Mouse (Mus musculus): Measurements from ENCODE around the gene Nr1i2.
"Not testable (repeated sequence)": the region's sequence is repeated elsewhere in the genome, so short reads cannot be mapped to it uniquely, and the experiment has no call there.

Nr1i2 gene

DNA sequence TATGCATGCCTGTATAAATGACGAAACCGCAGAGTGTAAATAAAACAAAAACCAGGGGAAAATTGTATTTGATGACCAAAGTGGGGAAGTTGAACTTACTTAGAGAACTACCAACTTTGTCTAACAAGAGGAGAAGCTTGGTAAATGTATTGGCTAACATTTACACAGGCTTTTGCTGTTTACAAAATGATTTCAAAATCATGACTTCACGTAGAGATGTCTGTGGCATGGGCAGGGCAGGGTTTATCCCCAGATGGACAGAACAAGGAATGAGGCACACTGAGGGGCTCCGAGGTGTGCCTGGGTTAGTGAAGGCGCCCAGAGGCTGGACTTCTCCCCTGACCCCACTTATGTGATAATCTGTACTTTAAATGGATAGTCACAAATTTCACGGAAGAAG lies 7.3 kb downstream of the Nr1i2 start:
- no peak for DNase-seq (ENCODE audit: low read depth, low spot score)

DNA sequence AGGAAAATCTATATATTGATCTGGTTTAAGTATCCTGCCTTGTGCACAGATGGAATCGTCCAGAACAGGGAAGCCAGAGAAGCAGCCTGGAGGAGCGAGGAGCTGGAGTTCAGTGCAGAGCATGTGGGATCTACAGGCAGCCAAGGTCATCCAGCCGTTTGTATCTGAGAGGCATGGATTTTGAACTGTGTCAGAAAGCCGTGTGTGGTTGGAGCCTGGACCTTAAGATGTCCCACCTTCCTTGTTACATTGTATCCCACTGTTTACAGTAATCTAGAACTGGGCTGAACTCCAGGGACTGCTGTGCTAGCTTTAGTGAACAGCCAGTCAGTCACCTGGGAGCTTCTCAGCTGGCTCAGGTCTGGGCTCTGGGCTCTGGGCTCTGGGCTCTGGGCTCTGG lies 8.1 kb downstream of the Nr1i2 start:
- no peak for DNase-seq (ENCODE audit: low read depth, low spot score)

DNA sequence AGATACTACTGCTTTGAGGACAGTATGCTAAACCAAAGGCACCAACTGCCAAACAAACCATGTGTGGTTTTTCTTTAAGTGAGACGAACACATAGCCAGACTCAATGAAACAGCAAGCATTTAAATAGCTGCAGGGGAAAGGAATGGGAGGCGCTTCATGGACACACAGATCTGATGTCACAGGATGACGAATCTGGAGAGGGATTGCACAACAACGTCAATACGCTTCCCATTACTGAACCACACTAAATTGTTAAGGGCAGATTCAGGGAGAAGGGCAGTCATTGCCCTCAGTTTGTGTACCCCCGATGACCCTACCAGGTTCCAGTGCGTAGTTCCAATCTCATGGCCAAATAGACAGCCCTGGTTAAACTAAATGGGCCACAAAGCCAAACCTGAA lies 8.8 kb downstream of the Nr1i2 start:
- no peak for DNase-seq (ENCODE audit: low read depth, low spot score)

DNA sequence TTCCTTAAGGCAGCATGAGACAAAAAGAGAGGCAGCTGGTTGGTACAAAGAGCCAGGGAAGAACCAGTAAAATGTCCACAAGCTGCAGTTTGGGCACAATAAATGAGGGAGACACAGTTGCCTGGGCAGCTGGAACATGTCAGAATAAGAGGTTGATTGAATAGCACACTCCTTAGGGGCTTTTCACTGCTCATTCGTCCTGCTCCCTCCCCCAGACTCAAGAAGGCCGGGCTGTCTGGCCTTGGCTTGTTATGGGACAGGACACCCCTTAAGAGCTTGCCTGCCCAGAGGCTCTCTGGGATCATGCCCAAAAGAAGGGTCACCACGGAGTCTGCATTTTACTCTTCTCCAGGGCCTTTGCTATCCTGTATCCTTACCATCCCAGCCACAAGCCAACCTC lies 11.3 kb downstream of the Nr1i2 start:
- no peak for DNase-seq (ENCODE audit: low read depth, low spot score)

DNA sequence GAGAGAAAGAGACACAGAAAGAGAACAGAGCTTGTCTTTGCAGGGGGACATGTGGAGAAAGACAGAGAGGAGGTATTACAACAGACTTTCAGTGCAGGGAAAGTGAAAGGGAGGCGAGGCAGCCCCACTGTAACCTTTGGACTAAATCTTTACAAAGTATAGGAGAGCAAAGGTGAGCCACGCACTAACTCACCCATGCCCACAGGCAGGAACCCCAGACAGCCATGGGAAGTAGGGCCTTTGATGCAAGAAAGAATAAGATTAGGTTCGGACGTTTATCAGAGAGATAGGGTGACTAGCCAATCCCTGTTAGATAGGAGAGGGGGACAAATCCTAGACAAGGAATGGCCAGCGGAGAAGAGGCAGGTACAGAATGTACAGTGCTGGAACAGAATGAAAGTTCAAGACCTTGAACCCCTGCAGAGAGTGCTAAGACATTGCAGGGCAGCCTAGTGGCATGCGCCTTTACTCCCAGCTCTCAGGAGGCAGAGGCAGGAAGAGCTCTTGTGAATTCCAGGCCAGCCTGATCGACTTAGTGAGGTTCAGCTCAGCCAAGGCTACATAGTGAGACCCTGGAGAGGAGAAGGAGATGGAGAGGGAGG lies 12.0 kb downstream of the Nr1i2 start:
- no peak for DNase-seq (ENCODE audit: low read depth, low spot score)

DNA sequence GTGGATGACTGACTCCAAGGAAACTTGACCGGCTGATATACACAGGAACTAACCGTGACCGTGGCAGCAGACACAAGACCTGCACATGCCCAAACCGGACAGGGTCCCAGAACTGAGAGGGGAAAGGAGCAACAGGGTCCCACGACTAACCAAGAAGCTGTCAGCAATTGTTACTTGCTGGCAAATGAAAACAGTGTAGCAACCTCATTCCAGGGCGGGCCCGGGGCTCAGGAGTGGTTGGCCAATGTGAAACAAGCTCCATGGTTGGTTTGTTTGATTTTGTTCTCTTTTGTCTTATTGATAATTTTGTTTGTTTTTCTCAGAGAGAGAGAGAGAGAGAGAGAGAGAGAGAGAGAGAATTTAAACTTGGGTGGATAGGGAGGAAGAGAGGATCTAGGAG lies 13.7 kb downstream of the Nr1i2 start:
- no peak for DNase-seq (ENCODE audit: low read depth, low spot score)

DNA sequence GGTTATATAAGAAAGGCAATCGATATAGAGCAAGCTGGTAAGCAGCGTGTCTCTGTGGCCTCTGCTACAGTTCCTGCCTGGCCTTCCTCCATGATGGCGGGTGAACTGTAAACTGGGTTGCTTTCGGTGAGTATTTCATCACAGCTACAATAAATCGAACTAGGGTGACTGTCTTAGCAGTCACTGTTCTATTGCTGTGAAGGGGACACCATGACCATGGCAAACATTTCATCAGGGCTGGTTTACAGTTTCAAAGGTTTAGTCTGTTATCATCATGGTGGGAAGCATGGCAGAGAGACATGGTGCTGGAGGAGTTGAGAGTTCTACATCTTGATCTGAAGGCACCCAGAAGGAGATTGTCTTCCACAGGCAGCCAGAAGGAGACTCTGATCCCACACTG lies 14.8 kb downstream of the Nr1i2 start:
- no peak for DNase-seq (ENCODE audit: low read depth, low spot score)

DNA sequence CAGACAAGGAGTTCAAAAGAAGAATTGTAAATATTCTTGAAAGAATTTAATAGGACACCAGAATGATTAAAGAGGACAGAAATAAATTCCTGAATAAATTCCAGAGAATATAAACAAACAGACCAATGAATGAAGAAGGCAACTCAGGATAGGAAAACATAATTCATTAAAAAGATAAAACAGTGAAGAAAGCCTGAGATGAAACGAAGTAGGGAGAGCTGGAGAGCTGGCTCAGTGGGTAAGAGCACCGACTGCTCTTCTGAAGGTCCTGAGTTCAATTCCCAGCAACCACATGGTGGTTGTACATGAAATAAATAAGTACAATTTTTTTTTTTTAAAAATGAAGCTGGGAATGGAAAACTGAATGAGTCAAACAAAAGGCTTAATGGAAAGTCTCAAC lies 19.9 kb downstream of the Nr1i2 start:
- DNase-seq (ENCODE audit: low read depth, low spot score) = no peak

DNA sequence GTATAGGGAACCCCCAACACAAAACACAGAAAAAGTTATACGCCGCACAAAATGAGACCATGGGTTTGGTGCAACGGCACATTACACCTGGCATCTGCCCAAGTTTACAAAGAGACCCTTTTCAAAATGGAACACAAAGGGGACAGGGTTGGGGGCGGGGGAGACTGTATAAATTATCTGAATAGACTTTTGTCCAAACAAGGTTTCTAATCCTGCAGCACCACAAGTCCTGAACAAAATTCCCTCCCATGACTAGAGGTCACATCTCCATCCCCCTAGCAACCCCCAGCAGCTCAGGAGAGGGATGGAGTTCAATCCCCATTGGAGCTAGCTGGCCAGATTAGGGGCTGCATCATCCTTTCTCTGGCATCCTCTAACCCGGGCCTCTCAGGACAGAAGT lies 22.1 kb downstream of the Nr1i2 start:
- DNase-seq (ENCODE audit: low read depth, low spot score) = no peak

DNA sequence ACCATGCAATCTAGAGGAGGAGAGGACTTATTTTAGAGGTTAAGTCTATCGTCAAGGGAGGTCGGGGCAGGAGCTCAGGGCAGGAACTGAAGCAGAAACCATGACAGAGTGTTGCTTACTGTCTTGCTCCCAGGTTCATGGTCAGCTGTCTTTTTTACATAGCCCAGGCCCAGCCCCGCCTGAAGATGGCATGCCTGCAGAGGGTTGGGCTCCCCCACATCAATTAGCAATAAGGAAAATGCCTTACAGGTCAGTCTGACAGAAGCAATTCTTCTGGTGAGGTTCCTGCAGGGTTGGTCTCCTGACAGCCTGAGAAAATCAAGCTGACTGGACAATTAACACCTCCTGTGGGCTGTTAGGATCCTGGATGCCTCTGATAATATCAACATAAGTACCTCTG lies 23.0 kb downstream of the Nr1i2 start:
- DNase-seq (ENCODE audit: low read depth, low spot score) = no peak

DNA sequence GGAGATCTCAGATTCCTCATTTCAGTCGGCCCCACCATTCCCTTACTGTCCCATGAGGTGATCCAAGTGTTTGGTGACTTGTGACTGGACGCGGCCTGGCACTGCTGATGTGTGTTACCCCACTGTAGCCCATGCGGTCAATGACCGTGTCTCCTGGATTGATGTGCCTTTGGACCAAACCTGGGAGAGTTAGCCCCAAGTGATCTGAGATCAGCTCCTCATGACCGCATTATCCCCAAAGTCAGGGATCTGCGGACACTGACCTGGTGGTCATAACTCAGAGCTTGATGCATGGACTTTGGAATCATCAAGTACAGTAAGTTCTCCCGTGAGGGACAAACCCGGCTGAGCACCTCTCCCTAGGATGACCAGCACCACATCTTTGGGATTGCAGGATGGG lies 38.7 kb downstream of the Nr1i2 start:
- no peak for DNase-seq (ENCODE audit: low read depth, low spot score)

DNA sequence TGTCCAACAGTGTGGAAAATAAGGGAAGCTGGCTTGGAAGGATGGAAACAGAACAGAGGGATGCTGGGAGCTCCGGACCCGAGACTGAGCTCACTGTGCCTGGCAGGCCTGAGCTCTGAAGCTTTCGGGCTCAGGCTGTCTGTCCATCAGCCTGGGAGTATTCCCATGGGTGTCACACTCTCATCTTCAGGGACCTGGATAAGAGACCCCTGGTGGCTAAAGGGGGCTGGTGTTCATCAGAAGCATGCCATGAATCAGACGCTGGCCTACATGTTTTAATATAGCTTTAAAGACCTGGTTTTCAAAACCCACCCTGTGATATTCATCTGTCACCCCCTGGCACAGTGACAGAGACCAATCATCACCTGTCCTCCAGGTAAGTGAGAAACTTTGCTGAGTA lies 39.5 kb downstream of the Nr1i2 start:
- DNase-seq (ENCODE audit: low read depth, low spot score) = no peak

DNA sequence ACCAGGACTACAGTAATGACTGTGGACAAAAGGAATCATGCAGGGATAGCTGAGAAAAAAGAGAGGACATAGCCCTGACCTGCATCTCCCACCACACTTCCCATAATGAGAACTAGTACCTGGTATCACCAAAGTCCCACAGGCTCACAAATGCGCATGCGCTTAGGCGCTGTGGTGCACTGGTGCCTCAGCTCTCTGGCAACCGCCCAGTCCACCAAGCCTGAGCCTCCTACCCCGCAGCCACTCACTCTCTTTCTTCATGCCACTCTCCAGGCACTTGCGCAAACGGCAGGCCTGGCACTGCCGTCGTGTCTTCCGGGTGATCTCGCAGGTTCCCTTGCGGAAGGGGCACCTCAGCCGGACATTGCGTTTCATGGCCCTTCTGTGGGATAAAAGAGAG lies 40.6 kb downstream of the Nr1i2 start:
- no peak for DNase-seq (ENCODE audit: low read depth, low spot score)

DNA sequence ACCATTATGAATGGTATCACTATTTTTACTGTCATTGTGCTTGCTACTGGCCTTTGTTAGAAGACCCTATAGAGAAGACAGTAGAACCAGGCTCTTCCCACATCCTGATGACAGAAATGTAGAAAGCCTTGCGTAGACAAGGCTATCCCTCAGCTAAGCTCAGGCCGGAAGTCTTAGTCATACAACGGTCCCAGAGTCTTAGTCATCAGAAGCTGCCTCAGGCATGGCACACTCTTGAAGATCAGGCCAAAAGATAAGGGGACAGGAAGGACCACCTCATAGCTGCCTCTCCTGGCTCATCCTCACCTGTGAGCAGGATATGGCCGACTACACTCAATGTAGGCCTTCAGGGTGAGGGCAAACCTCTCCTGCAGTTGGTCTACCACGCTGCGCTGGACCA lies 44.2 kb downstream of the Nr1i2 start:
- DNase-seq (ENCODE audit: low read depth, low spot score) = no peak

DNA sequence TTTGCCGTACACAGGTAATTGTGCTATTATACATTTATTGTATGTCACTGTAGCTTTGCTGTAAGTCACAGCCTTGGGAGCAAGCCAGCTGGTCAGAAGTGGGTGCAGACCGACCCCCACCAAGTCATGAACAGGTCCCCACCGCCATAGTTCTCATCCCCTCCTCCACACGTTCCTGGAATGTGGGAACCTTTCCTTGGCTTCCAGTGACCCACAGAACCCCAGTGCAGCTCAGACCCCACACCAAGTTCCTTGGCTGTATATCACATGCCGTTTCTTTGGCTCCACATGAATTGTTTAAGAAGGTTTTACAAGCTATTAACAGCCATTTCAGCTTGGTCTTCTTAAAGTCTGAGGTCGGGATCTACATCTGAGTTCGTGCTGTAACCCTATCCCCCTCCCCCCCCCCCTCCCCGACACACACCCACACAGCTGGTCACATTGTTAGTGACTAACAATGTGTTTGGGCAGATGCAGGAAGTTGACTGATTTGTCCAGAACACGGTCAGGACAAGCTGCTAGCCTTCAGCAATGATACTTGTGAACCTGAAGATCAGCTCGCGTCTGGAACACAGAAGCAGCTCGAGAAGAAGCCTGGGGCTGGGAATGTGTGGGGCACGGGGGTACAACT lies 46.2 kb downstream of the Nr1i2 start:
- no peak for DNase-seq (ENCODE audit: low read depth, low spot score)

DNA sequence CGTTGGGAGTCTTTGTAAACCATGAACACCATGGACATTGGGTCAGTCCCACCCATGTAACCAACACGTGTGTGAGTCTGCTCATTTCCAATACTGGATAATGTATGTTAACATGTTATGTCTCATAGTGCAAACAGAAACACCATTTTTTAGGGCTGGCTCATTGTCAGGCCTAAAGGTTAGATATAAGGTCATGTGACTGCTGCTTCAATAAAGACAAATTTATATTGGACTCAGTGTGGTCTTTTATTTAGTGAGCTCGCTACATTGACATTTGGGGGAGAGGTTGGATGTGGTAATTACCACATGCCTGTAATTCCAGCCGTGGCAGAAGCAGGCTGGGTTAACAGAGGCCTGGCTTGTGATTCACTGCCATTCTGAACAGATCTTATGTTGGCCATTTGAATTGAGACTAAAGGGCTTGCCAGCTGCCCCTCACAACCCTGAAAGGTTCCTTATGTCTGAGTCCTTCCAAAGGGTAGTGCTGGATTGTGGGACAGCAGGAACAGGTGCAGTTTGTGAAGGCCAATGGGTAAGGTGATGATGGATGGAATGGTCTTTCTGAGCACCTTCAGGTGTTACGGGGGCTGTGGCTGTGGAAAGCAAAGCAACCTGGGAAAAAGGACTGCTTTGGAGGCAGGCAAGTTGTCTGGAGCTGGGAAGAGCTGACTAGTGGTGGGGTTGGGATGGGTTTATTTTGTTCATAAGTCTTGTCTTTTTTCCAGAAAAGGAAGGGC lies 48.6 kb downstream of the Nr1i2 start:
- no peak for DNase-seq (ENCODE audit: low read depth, low spot score)

DNA sequence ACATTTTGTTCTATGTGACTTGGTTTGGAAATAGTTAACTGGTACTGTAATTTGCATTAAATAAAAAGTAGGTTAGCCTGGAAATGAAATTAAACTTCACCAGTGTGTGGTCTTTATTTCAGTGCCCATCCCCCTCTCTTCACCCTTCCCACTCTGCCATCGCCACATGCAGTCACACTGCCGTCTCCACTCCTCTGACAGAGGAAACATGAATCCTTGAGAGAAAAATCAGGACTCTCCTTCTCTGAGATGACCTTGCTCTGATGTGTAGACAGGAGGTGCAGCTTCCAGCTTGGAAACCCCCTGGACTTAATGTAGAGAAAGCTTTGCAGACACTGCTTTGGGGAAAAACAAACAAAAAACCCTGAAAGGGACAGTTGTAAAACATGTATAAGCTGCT lies 49.2 kb downstream of the Nr1i2 start:
- DNase-seq (ENCODE audit: low read depth, low spot score) = no peak

DNA sequence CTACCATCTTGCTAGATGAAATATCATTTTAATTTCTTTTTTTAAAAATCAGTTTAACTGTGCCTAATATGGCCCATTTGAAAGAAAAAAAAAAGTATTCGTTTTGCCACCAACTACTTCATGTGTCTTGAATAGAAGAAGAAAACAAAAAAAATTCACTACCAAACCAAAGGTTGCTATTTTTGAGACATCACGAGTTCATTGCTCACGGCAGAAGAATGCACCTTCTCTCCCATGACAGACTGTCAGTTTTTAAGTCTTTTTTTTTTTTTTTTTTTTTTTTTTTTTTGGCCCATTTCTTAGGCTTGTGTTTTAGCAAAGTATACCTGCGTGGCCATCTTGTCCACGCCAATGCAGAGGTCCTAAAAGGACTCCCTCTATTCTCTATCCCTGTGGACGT lies 50.5 kb downstream of the Nr1i2 start:
- no peak for DNase-seq (ENCODE audit: low read depth, low spot score)

DNA sequence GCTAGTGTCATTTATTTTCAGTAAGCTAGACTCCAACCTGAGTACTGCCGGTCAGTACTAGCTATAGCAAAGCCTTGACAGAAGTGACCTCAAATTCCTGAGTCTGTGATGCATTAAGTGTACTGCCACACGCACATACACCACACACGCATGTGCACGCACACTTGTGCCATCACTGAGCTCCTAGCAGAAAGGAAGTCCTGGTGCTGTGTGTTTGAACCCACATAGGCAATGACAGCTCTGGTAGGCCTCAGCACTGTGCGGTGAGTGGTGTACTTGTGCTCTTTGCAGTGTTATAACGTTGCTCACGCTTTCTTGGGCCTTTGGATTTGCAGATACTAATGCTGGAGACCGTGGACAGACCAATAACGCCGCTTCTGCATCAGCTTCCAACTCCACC lies 54.5 kb downstream of the Nr1i2 start:
- DNase-seq (ENCODE audit: low read depth, low spot score) = no peak

DNA sequence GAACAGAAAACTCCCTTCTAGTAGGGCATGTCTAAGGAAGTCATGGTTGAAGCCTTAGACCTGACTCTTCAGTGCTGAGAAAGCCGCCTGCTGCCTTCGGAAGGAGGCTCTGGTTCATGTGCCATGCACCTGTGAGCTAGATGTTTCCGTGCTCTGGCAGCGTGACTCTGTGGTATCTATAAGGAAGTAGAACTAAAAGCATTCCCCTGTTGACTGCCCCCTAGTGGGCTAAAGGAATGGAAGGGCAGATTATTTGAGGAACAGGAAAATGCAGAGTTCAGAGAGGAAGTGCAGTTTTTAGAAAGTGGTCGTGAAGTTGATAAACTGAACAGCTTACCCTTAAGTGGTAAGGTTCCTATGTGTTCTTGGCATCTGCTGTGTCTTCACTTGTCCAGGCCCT lies 54.9 kb downstream of the Nr1i2 start:
- peak; percentile 23 for DNase-seq (ENCODE audit: low read depth, low spot score)

DNA sequence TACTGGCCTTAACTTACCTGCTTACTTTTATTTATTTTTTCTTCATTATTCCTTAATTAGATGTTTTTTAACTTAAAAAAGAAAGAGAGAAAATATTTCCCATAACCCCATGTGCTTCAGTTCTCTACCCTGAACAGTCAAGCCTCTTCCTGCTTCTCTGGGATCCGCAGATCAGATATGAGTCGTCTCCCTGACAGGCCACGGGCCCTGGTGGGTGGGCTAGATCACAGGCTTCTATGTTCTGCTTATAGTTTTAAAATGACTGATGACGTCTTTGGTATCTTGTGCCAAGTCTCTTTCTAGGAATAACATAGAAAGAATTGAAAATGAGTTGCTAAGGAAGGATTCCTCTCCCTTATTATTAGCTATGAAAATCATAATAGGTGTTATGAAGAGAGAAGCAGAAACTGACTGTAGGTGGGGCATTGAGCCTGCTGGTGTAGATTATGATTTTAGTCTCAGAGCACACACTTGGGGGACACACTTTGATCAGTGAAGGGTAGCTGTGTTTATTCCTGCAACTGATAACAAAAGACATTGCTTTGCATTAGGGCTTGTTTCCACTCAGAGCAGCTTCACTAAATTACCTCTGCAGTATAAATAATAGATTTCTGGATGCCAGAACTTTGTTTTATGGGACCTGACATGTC lies 57.6 kb downstream of the Nr1i2 start:
- no peak for DNase-seq (ENCODE audit: low read depth, low spot score)

DNA sequence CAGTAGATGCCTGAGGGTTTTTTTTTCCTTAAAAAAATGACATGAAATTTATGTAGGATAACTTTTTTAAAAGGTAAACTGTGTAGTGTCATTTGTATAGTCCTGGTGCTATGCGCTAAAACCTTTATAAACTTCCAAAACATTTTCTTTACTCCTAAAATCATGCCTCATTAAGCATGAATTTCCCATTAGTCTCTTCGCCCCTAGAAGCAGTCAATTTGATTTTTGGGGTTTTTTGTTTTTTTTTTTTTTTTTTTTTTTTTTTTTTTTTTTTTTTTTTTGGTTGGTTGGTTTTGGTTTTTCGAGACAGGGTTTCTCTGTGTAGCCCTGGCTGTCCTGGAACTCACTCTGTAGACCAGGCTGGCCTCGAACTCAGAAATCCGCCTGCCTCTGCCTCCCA lies 72.1 kb downstream of the Nr1i2 start:
- DNase-seq (ENCODE audit: low read depth, low spot score) = not testable (repeated sequence)

DNA sequence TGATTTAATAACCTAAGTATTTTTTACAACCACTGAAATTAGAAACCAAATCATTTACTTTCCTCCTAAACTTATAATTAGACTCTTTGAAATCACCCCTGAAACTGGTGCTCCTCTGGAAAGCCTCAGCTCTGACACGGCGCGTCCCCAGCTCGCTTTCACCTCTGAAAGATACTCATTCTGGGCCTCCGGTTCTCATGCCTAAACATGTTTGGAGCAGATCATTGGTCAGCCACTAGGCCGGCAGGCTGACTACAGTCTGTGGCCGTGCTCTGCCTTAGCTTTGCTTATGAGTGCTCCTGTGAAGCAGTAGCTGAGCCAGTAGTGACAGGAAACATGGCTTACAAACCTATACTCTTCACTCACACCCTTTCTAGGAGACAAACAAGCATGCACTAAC lies 89.4 kb downstream of the Nr1i2 start:
- DNase-seq (ENCODE audit: low read depth, low spot score) = no peak

Measured in skeletal muscle tissue, adult 2 months (tissue).